Mouse (Mus musculus) erythroblast, adult 5-6 weeks (primary cell): ENCODE data around the gene Zmiz1. TPM values are rescaled to one million over a fixed set of nuclear protein-coding genes. Genes with fewer than 3 reads are reported as not detected.

Experiments
- ATAC-seq: replicated peaks from 2 replicates; pipeline ENCODE4 v1.8.0; 2016; ENCODE audit warnings: moderate number of reproducible peaks, mild to moderate bottlenecking, moderate TSS enrichment, inconsistent platforms; ENCODE audit not compliant: poor library complexity, low FRiP score, severe bottlenecking
- total RNA-seq, 2 experiments: library from RNA; stranded (forward) in 1 of 2; stranded (reverse) in 1 of 2; fragments of 150-400 nt in 1 of 2; fragments of 200-764, 138-1000 nt in 1 of 2; gene quantifications; 2 replicates each; pipeline versions ENCODE4 v1.2.3 to v1.2.4; 2015 to 2017; ENCODE audit warnings: low replicate concordance in 2 of 2

Gene Zmiz1
- total RNA-seq, 2 experiments from 2014 or later, result 12.3 to 20.6 TPM

DNA sequence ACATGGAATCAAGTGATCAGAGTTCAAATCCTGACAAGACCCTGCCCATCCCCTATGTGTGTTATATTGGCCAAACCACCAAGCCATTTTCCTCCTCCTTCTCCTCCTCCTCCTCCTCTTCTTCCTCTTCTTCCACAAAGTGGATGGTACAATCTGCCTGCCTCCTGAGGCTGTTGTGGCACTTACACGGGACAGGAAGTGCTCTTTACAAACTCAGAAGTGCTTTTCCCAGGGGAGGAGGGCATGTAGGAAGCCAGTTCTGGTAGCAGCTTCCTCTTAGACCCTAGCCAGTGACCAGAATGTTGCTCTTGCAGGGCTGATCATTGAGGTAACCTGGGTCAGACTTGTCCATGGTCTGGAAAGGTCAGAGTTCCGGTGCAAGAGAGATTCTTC lies 6.4 kb upstream of the Zmiz1 start:
- ATAC-seq, result no peak

DNA sequence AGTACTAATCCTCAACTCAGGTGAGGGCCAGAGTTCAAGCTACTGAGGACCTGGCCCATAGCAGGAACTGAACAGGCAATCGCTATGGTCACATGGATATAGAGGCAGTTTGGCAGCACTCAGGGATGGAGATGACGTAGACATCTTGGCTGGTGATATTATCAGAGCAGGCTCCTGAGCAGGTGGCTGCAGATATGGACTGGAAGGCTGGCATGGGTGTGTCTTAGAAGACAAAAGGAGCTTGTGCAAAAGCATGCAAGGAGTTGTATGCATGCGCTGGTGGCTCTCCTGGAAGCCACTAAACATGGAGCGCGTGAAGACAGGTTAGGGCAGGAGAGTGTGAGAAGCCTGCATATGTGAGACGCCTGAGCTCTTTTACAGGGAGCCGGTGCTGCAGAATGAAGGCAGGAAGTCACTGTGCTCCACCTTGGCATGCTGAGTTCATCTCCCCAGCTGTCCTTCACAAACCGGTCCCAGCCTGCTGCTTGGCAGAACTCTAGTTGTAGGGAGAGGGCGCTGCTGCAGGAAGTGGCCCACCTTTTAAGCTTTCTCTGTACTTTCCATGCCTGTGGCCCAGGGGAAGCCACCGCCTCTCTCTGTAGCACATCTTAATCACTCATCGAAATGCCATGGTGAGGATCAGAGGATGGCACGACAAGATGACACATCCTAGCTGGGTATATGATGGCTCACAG lies 4.8 kb upstream of the Zmiz1 start:
- no peak for ATAC-seq

- no peak for ATAC-seq
Observed at GRCm38 (mm10) chr14:25456666-25457433, 2.1 kb upstream of the Zmiz1 start.

DNA sequence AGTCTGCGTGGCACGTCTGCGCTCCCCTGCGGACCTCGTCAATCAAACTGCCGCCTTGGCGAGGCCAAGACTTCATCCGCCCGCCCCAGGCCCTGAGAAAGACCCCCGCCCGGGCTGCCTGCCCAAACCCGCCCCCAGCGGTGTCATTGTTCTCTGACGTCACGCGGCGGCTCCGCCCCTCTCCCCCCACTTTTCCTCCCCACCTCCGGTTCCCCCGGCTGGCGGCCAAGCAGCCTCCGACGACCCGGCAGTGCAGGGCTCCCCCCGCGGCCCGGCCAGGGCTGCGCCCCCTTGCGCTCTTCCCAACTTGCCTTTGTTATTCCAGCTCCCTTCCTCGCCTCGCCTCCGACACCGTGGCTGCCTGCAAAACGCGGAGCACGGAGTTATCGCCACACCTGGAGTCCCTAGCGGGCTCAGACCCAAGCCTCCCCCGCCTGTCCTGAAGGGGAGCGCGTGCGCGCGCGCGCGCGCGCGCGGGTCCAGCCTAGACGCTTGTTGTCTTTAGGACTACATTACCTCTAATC lies 1.5 kb upstream of the Zmiz1 start:
- ATAC-seq, result no peak

GRCm38 (mm10) chr14:25458111-25459015 lies 622 bp upstream of the Zmiz1 start:
- no peak for ATAC-seq

DNA sequence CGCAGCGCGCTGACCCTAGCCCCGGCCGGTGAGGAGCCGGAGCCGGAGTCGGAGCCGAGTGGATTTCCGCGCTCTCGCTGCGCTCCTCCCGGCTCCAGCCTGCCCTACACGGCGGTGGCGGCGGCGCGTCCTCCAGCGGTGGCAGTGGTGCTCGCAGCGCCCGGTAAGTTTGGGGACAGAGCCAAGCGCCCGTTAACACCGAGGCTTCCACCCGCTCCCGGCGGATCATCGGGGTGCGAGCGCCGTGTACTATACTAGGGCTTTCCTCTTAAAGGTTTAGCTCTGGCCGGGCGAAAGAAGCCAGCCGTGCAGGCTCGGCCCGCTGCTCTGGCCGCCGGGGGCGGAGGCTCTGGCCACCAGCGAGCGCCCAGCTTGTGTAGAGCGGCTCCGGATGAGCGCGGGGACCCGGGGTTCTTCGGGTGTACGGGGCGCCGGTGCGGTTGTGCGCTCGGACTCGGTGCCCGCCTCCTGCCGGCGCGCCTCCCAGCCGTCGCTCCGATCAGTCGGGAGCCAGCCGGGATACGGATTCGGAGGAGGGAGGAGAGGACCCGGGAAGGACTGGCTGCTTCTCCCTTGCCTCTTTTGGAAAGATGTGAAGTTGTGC lies 511 bp downstream of the Zmiz1 start:
- no peak for ATAC-seq

DNA sequence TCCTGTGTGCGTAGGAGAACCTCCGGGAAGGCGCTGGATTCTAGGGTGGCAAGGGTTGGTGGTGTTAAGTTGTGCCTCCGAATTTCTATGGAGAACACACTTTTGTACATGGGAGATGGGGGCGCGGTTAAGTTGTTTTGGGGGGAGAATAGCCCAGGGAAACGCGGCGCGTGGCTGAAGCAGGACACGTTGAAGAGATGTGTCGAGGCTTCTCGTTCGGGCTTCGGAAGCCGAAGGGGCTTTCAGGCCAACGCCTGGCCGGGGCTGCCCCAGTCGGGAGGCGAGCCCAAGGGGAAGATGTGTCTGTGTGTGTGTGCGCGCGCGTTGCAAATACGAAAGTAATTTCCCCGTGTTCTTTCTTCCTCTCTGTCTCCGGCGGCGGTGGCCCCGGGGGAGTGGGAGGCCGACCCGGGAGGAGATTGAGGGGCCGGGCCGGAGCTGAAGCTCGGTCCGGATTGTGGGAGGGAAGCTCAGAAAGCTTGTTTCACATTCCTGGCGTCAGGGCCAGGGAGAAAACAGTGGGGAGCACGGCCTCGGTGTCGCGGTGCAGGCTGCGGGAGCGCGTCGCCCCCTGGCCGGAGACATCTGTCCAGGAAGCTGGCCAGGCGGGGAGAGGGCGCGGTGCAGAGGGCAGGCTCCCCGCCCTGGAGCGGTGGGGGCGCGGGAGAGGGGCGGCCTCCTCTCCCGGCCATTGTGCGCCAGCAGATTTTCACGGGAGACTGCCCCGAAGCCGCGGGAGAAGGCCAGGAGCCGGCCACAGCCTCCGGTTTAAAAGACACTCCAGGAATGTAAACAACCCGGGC lies 1.2 kb downstream of the Zmiz1 start:
- ATAC-seq, result no peak

DNA sequence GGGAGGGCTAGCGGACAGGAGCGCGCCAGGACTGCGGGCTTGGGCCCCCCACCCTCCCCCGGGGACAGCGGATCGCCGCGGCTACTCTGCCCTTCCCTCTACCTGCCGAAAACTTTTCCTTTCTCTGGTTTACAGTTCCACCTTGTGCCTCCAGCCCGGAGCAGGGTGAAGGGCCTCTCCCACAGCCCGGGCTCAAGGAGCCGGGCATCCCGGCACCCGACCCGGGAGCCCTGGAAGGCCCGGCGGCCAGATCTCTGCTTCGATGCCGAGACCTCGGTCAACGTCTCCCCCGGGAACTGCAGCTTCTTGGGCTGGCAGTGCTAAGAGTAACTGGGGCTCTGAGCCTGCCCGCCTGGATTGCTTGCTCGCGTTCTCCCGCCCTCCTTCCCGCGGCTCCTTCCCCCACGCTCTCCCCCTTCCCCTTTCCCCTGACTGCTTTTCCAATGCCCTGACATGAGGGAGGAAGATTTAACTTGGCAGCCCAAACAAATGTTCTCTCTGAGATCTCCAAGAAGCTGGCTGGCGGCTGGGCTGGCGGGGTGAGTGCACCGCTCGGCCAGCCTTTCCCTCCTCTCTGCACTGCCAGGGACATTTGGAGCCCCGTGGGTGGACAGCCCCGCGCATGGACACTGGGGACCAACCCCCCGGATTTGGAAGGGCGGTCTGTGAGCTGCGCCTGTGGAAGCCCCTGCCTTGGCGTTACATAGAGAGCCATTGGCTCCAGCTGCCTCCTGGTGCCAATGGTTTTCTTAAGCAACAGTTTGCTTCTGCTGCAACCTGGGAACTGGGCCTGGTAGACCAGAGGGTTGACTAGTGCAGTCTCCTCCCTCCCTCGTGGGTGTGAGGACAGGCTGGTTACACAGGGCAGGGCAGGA lies 2.1 kb downstream of the Zmiz1 start:
- ATAC-seq, result no peak

- ATAC-seq, result no peak
Observed at GRCm38 (mm10) chr14:25461676-25462385, 2.8 kb downstream of the Zmiz1 start.

- no peak for ATAC-seq
Observed at GRCm38 (mm10) chr14:25462975-25463374, 4.0 kb downstream of the Zmiz1 start.

- no peak for ATAC-seq
Observed at GRCm38 (mm10) chr14:25463919-25464318, 4.9 kb downstream of the Zmiz1 start.

GRCm38 (mm10) chr14:25464611-25465307 lies 5.8 kb downstream of the Zmiz1 start:
- ATAC-seq, result no peak

- no peak for ATAC-seq
Observed at GRCm38 (mm10) chr14:25466361-25466760, 7.4 kb downstream of the Zmiz1 start.

DNA sequence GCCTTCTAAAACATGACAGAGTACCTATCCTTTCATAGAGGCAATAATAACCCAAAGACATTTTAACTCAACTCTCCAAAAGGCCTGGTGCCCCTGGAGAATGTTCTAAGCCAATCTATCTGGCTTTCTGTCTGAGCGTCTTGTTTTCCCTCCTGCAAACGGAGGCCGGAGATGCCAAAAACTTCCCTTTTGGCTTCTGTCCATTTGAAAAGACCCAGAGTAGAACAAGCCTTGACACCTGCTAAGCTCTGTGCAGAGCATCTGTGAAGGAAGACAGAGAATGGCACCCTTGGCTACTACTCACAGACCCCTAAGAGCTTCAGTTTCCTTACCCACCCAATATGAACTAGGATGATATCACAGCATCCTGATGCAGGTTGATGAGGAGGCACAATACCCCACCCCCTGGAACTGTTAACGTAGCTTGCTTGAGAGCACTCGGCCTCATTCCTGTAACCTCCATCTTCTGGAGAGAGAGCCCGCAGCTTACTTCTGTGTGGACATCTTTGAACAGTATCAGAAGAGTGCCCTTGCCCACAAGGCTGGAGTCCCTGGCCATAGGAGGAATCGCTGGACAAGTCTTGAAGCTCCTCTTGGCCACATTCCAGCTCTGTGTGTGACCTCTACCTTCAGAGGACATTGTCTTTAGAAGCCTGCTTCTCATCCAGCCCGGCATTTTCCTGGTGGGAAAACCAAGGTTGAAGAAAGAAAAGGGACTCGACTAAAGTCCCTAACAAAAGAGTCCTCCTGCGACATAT lies 9.1 kb downstream of the Zmiz1 start:
- no peak for ATAC-seq

DNA sequence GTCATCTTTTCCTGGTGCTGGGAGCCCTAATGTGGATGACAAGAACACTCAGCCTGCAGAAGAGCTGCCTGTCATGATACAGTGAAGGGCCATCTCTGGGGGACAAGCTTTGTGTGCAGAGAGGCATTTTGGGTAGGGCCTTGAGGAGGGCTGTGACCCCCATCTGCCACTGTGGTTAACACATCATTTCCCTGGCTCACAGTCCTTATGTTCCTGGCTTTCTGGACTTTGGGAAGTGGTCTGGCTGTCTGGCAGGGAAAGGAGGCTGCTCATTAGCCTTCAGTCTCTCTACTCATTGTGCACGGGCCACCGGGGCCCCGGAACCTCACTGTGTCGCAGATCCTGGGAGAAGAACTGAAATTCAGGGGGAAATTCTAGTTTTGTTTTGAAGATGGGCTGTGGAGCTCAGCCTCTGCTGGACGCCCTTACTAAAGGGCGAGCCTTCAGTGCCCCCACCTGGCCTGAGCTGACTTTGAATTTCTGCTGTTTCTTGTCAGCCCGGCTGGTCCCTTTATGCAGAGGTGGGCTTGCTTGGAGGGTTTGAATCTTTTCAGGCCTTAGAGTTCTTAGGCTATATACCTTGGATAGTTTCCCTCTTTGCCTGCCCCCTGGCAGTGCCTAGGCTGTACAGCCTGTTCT lies 10.0 kb downstream of the Zmiz1 start:
- no peak for ATAC-seq
